Mouse (Mus musculus): Measurements from ENCODE around the gene Baiap2l2. TPM values are rescaled to one million over a fixed set of nuclear protein-coding genes. Genes with fewer than 3 reads are reported as not detected.

The Baiap2l2 gene
- polyA plus RNA-seq, 1 experiment from 2014 or later, result 2.6 TPM

DNA sequence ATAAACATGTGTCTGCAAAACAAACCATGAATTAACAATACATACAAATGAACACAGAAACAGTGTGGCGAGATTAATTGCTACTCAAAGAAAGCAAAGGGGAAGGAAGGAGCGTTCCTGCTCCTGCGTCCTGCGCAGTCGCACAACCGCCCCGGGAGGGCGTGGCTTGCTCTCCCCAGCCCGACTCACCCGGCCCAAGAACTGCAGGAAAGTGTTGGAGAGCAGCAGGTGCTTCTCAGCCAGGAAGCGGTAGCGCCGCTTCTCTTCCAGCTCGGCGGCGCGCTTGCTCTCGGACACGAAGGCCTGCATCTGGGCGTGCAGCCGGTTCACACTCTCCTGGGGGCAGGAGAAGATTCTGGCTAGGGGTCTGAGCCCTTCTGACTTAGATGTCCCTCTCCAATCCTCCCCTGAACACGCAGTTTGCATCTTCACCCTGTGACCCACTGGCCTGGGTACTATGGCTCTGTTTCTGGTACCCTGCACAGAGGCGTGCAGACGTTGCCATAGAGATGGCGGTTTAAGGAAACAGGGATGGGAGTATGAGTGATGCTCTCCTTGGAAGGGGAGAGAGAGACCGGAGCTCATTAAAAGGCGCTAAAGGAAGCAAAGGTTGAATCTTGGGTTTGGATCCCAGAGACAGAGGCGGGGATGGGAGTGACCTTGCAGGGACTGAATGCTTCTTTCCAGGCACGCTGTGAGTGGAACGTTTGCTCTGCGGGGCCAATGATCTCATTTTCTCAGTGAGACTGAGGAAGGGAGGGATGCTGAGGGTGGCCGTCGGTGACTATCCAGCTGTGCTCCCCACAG lies 14.8 kb downstream of the Baiap2l2 start:
- WGBS, result under 1% methylated on average over 33 of the region's 33 CpGs

DNA sequence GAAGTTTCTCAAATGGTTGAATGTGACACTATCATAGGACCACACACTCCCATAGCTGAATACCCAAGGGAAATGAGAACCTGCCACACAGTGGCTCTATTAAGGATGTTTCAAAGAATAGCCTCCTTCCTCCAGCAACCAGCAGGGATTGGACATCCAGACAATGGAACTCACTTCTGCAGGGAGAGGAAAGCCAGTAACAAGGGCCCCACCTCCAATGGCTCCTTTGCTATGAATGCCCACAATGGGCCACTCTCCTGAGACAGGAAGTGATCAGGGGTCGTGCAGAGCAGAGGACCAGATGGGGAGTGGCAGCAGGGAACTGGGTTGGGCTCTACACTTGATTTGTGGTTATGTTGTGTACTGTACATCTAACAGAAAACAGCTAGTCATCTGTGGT lies 16.8 kb downstream of the Baiap2l2 start:
- no peak overlapping the region for H3K9ac ChIP-seq
- H3K9me3 ChIP-seq (ENCODE audit: control insufficient read depth, low read length), result no peaks in the 10 kb centered on the region
- H3K27ac ChIP-seq, result no peak overlapping the region
- H3K4me1 ChIP-seq (replicated peaks; ENCODE audit: control insufficient read depth, insufficient read depth, low read length), result peaks cover 11% of the 10 kb centered on the region; the same call in 1 of the 2 replicates
- no peak for ATAC-seq (ENCODE audit: low FRiP score)
- no peak for DNase-seq (ENCODE audit: low spot score)
- H3K4me2 ChIP-seq (replicated peaks), result no peak overlapping the region
- peaks cover 7% of the 10 kb centered on the region for H3K27me3 ChIP-seq (ENCODE audit: control insufficient read depth, insufficient read depth, low read length)
- 27% methylated on average over 1 of the region's 1 CpGs for WGBS
- H3K4me3 ChIP-seq (replicated peaks; ENCODE audit: low read length), result no peak overlapping the region
- H3K36me3 ChIP-seq (replicated peaks; ENCODE audit: control insufficient read depth, insufficient read depth), result no peaks in the 10 kb centered on the region

More for the DNA sequence above, 14.8 kb downstream of the Baiap2l2 start:
- no peaks in the 10 kb centered on the region for H3K27me3 ChIP-seq (ENCODE audit: control insufficient read depth, insufficient read depth, low read length)
- no peak overlapping the region for H3K27ac ChIP-seq
- H3K4me3 ChIP-seq (replicated peaks; ENCODE audit: low read length), result peak overlapping the region; percentile 27
- H3K9ac ChIP-seq, result peak overlapping the region; percentile 37; the same call in 1 of the 2 replicates
- H3K4me2 ChIP-seq (replicated peaks), result peak overlapping the region; percentile 67
- ATAC-seq (ENCODE audit: low FRiP score), result peak; percentile 68
- no peaks in the 10 kb centered on the region for H3K36me3 ChIP-seq (replicated peaks; ENCODE audit: control insufficient read depth, insufficient read depth)
- H3K4me1 ChIP-seq (replicated peaks; ENCODE audit: control insufficient read depth, insufficient read depth, low read length), result peaks cover 11% of the 10 kb centered on the region; the same call in 1 of the 2 replicates
- peak; percentile 74 for DNase-seq (ENCODE audit: low spot score)
- H3K9me3 ChIP-seq (ENCODE audit: control insufficient read depth, low read length), result no peaks in the 10 kb centered on the region

GRCm38 (mm10) chr15:79265384-79265783 lies 20.0 kb downstream of the Baiap2l2 start:
- no peaks in the 10 kb centered on the region for H3K36me3 ChIP-seq (replicated peaks; ENCODE audit: control insufficient read depth, insufficient read depth)
- no peak overlapping the region for H3K4me2 ChIP-seq (replicated peaks)
- H3K9ac ChIP-seq, result no peak overlapping the region
- H3K9me3 ChIP-seq (ENCODE audit: control insufficient read depth, low read length), result no peaks in the 10 kb centered on the region
- ATAC-seq (ENCODE audit: low FRiP score) (no peak), DNase-seq (ENCODE audit: low spot score) (no peak)
- H3K27me3 ChIP-seq (ENCODE audit: control insufficient read depth, insufficient read depth, low read length), result peaks cover 38% of the 10 kb centered on the region
- peaks cover 9% of the 10 kb centered on the region for H3K4me1 ChIP-seq (replicated peaks; ENCODE audit: control insufficient read depth, insufficient read depth, low read length)
- no peak overlapping the region for H3K4me3 ChIP-seq (replicated peaks; ENCODE audit: low read length)
- H3K27ac ChIP-seq, result no peak overlapping the region
- 74% methylated on average over 4 of the region's 4 CpGs for WGBS

DNA sequence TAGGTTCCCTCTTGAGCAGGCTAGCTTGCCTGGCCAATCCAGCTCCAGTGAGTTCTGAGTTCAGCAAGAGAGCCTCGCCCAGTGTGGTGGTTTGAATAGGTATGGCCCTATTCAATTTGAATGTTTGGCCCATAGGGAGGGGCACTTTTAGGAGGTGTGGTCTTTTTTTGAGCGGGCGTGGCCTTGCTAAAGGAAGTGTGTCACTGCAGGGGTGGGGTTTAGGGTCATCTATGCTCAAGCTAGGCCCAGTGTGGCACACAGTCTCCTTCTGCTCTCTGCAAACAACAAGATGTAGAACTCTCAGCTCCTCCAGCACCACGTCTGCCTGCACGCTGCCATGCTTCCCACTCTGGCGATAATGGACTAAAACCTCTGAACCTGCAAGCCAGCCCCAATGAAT lies 21.6 kb downstream of the Baiap2l2 start:
- WGBS, result 93% methylated on average over 6 of the region's 6 CpGs
- no peak for ATAC-seq (ENCODE audit: low FRiP score)
- H3K27ac ChIP-seq, result no peak overlapping the region
- H3K9me3 ChIP-seq (ENCODE audit: control insufficient read depth, low read length), result no peaks in the 10 kb centered on the region
- H3K9ac ChIP-seq, result no peak overlapping the region
- peaks cover 54% of the 10 kb centered on the region for H3K27me3 ChIP-seq (ENCODE audit: control insufficient read depth, insufficient read depth, low read length)
- H3K36me3 ChIP-seq (replicated peaks; ENCODE audit: control insufficient read depth, insufficient read depth), result no peaks in the 10 kb centered on the region
- peaks cover 7% of the 10 kb centered on the region for H3K4me1 ChIP-seq (replicated peaks; ENCODE audit: control insufficient read depth, insufficient read depth, low read length)
- DNase-seq (ENCODE audit: low spot score), result no peak
- H3K4me2 ChIP-seq (replicated peaks), result no peak overlapping the region
- no peak overlapping the region for H3K4me3 ChIP-seq (replicated peaks; ENCODE audit: low read length)

- Histone ChIP-seq H3K27me3 (ENCODE audit: control insufficient read depth, insufficient read depth, low read length) (peaks cover 54% of the 10 kb centered on the region), H3K4me2 (replicated peaks) (no peak overlapping the region), H3K4me3 (replicated peaks; ENCODE audit: low read length) (no peak overlapping the region), H3K9me3 (ENCODE audit: control insufficient read depth, low read length) (no peaks in the 10 kb centered on the region), H3K27ac (no peak overlapping the region), H3K9ac (no peak overlapping the region), H3K36me3 (replicated peaks; ENCODE audit: control insufficient read depth, insufficient read depth) (no peaks in the 10 kb centered on the region), H3K4me1 (replicated peaks; ENCODE audit: control insufficient read depth, insufficient read depth, low read length) (peaks cover 7% of the 10 kb centered on the region)
- 93% methylated on average over 3 of the region's 3 CpGs for WGBS
- DNase-seq (ENCODE audit: low spot score) (no peak), ATAC-seq (ENCODE audit: low FRiP score) (no peak)
These were observed 22.5 kb downstream of the Baiap2l2 start for GRCm38 (mm10) chr15:79262786-79263309.

DNA sequence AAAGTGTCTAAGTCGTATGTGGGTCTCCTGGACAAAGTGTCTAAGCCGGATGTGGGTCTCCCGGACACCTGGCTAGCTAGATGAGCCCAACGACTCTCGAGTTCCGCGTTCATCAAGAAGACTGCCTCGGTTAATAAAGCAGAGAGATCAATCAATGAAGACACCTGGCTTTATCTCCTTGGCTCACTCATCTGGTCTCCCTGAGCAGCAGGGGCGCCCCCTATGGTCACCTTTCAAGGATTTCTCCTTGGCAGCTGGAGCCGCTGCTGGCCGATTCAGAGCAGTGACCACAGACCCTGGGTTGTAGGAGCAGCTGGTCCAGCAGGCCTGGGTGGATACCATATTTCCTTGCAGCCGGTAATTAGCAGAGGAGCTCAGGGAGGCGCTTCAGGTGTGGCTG lies 23.0 kb downstream of the Baiap2l2 start:
- Histone ChIP-seq H3K4me2 (replicated peaks) (peak overlapping the region; percentile 97), H3K27ac (no peak overlapping the region), H3K27me3 (ENCODE audit: control insufficient read depth, insufficient read depth, low read length) (peaks cover 54% of the 10 kb centered on the region), H3K4me3 (replicated peaks; ENCODE audit: low read length) (no peak overlapping the region), H3K9ac (no peak overlapping the region), H3K9me3 (ENCODE audit: control insufficient read depth, low read length) (no peaks in the 10 kb centered on the region), H3K4me1 (replicated peaks; ENCODE audit: control insufficient read depth, insufficient read depth, low read length) (peaks cover 7% of the 10 kb centered on the region), H3K36me3 (replicated peaks; ENCODE audit: control insufficient read depth, insufficient read depth) (no peaks in the 10 kb centered on the region)
- DNase-seq (ENCODE audit: low spot score), result peak; percentile 37
- ATAC-seq (ENCODE audit: low FRiP score), result no peak
- 22% methylated on average over 13 of the region's 13 CpGs for WGBS

GRCm38 (mm10) chr15:79261757-79262156 lies 23.6 kb downstream of the Baiap2l2 start:
- peak; percentile 37; the same call in 1 of the 2 replicates for ATAC-seq (ENCODE audit: low FRiP score)
- WGBS, result 0% methylated on average over 21 of the region's 28 CpGs
- H3K4me3 ChIP-seq (replicated peaks; ENCODE audit: low read length), result peak overlapping the region; percentile 64

GRCm38 (mm10) chr15:79261095-79261725 lies 24.1 kb downstream of the Baiap2l2 start:
- Histone ChIP-seq H3K27me3 (ENCODE audit: control insufficient read depth, insufficient read depth, low read length) (peaks cover 54% of the 10 kb centered on the region), H3K9ac (peak overlapping the region; percentile 69), H3K4me1 (replicated peaks; ENCODE audit: control insufficient read depth, insufficient read depth, low read length) (peaks cover 7% of the 10 kb centered on the region), H3K27ac (no peak overlapping the region), H3K36me3 (replicated peaks; ENCODE audit: control insufficient read depth, insufficient read depth) (no peaks in the 10 kb centered on the region), H3K9me3 (ENCODE audit: control insufficient read depth, low read length) (no peaks in the 10 kb centered on the region), H3K4me3 (replicated peaks; ENCODE audit: low read length) (peak overlapping the region; percentile 64), H3K4me2 (replicated peaks) (peak overlapping the region; percentile 97)
- peak; percentile 46 for DNase-seq (ENCODE audit: low spot score)
- ATAC-seq (ENCODE audit: low FRiP score), result peak; percentile 56
- WGBS, result under 1% methylated on average over 57 of the region's 62 CpGs

More at GRCm38 (mm10) chr15:79261757-79262156, 23.6 kb downstream of the Baiap2l2 start:
- H3K9ac ChIP-seq, result peak overlapping the region; percentile 69
- H3K4me1 ChIP-seq (replicated peaks; ENCODE audit: control insufficient read depth, insufficient read depth, low read length), result peaks cover 7% of the 10 kb centered on the region
- no peaks in the 10 kb centered on the region for H3K36me3 ChIP-seq (replicated peaks; ENCODE audit: control insufficient read depth, insufficient read depth)
- peaks cover 54% of the 10 kb centered on the region for H3K27me3 ChIP-seq (ENCODE audit: control insufficient read depth, insufficient read depth, low read length)
- no peak overlapping the region for H3K27ac ChIP-seq
- peak overlapping the region; percentile 97 for H3K4me2 ChIP-seq (replicated peaks)
- no peaks in the 10 kb centered on the region for H3K9me3 ChIP-seq (ENCODE audit: control insufficient read depth, low read length)
- no peak for DNase-seq (ENCODE audit: low spot score)

DNA sequence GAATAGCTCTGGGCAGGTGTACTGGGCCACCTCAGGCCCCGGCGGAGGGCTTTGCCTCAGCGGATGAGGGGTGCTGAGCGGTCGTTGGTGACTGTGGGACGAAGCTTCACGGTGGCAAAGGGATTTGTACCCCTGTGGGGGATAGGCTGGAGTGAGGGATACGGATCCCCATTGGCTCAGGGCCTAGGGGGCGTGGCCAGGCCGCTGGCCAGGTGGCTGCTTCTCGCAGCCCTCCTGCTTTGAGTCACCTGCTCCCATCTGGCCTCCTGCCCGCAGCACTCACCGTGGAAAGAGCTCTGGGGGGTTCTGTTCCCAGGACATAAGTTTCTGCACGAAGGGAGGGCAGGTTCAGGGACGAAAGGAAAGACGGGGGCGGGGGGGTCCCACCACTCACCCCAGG lies 26.8 kb downstream of the Baiap2l2 start:
- no peak overlapping the region for H3K9ac ChIP-seq
- H3K27me3 ChIP-seq (ENCODE audit: control insufficient read depth, insufficient read depth, low read length), result peaks cover 56% of the 10 kb centered on the region
- peaks cover 7% of the 10 kb centered on the region for H3K4me1 ChIP-seq (replicated peaks; ENCODE audit: control insufficient read depth, insufficient read depth, low read length)
- H3K4me3 ChIP-seq (replicated peaks; ENCODE audit: low read length), result no peak overlapping the region
- 33% methylated on average over 17 of the region's 17 CpGs for WGBS
- H3K27ac ChIP-seq, result no peak overlapping the region
- ATAC-seq (ENCODE audit: low FRiP score), result no peak
- H3K36me3 ChIP-seq (replicated peaks; ENCODE audit: control insufficient read depth, insufficient read depth), result no peaks in the 10 kb centered on the region
- DNase-seq (ENCODE audit: low spot score), result no peak
- no peaks in the 10 kb centered on the region for H3K9me3 ChIP-seq (ENCODE audit: control insufficient read depth, low read length)
- H3K4me2 ChIP-seq (replicated peaks), result no peak overlapping the region
